8 mouse cellular contexts compared by ENCODE assay signal in genomic region chr2:121588309-121588694, GRCm38 (mm10).
DNase-seq lines count a peak whose midpoint lies in the region; ATAC-seq lines count a peak whose summit lies in the region.

No protein-coding gene starts in this region.

- 0 out of 2 replicates have a peak overlapping the region, but pooled peaks have one; percentile 1 for H3K4me2 ChIP-seq in forebrain, embryonic 13.5 days
- no peak overlapping the region for H3K4me2 ChIP-seq in hindbrain, embryonic 13.5 days

- no peaks in the 10 kb centered on the region for H3K9me3 ChIP-seq in forebrain, embryonic 13.5 days (replicated peaks)
- H3K9me3 ChIP-seq in hindbrain, embryonic 13.5 days = no peaks in the 10 kb centered on the region

- peak; percentile 46 for DNase-seq in left cerebral cortex, postnatal 4 days
- no peak for DNase-seq in left cerebral cortex, adult 9 months (ENCODE audit: low spot score in 2 of 2)
- peak; percentile 65 for DNase-seq in lung, postnatal 36 days
- no peak for DNase-seq in right cerebral cortex, adult 18-20 months
- DNase-seq in thymus, adult 18-20 months = no peak
- DNase-seq in adrenal gland, adult (ENCODE audit: inconsistent age in 2 of 2, low spot score in 1 of 2) = no peak

- ATAC-seq in forebrain, embryonic 13.5 days = peak; percentile 71
- 0 out of 2 replicates have a peak, but pooled peaks have one; percentile 57 for ATAC-seq in hindbrain, embryonic 13.5 days (ENCODE audit: low FRiP score)

- no peak overlapping the region for H3K4me3 ChIP-seq in forebrain, embryonic 13.5 days
- H3K4me3 ChIP-seq in hindbrain, embryonic 13.5 days = no peak overlapping the region

- peak overlapping the region; percentile 48 for H3K27ac ChIP-seq in forebrain, embryonic 13.5 days
- H3K27ac ChIP-seq in hindbrain, embryonic 13.5 days = peak overlapping the region; percentile 73

- H3K9ac ChIP-seq in forebrain, embryonic 13.5 days = 0 out of 2 replicates have a peak overlapping the region, but pooled peaks have one; percentile 26
- no peak overlapping the region for H3K9ac ChIP-seq in hindbrain, embryonic 13.5 days

- 40% methylated on average over 4 of the region's 4 CpGs for whole genome bisulfite sequencing in forebrain, embryonic 13.5 days
- 28% methylated on average over 4 of the region's 4 CpGs for WGBS in hindbrain, embryonic 13.5 days

- peaks cover 18% of the 10 kb centered on the region for H3K4me1 ChIP-seq in forebrain, embryonic 13.5 days
- H3K4me1 ChIP-seq in hindbrain, embryonic 13.5 days (replicated peaks) = peaks cover 26% of the 10 kb centered on the region

- intact Hi-C loops in left cerebral cortex, postnatal 4 days (cut with DNase I) = loop anchor here (5.0 kb wide), 1 partner anchor 219 kb away; the partner anchor contains the start of gene Frmd5

- H3K36me3 ChIP-seq in forebrain, embryonic 13.5 days (ENCODE audit: poor library complexity, severe bottlenecking) = peaks cover 7% of the 10 kb centered on the region; the same call in 1 of the 2 replicates
- H3K36me3 ChIP-seq in hindbrain, embryonic 13.5 days = peaks cover 17% of the 10 kb centered on the region

- H3K27me3 ChIP-seq in forebrain, embryonic 13.5 days = no peaks in the 10 kb centered on the region
- no peaks in the 10 kb centered on the region for H3K27me3 ChIP-seq in hindbrain, embryonic 13.5 days

Comparison
In these comparisons a context has a peak if more than half of its experiments do, and no peak if none do; other contexts are left out.
1. DNase-seq: peak in left cerebral cortex, postnatal 4 days (single experiment) and lung, postnatal 36 days (single experiment); none in left cerebral cortex, adult 9 months (0 of 2), right cerebral cortex, adult 18-20 months (single experiment), thymus, adult 18-20 months (0 of 2) and adrenal gland, adult (0 of 2).